Mouse (Mus musculus) central nervous system, embryonic 18 days (tissue): ENCODE measurements around the gene Chmp2b. TPM values are rescaled to one million over a fixed set of nuclear protein-coding genes. Genes with fewer than 3 reads are reported as not detected.

Experiments
- polyA plus RNA-seq: library from polyadenylated mRNA; depleted of rRNA; stranded (reverse); fragments of >200 nt; gene quantifications from 2 replicates; pipeline ENCODE4 v1.2.3, GENCODE M21; 2012; rRNA removed

Chmp2b gene
- polyA plus RNA-seq, result 64.1 and 70.0 TPM in 2 replicates

DNA sequence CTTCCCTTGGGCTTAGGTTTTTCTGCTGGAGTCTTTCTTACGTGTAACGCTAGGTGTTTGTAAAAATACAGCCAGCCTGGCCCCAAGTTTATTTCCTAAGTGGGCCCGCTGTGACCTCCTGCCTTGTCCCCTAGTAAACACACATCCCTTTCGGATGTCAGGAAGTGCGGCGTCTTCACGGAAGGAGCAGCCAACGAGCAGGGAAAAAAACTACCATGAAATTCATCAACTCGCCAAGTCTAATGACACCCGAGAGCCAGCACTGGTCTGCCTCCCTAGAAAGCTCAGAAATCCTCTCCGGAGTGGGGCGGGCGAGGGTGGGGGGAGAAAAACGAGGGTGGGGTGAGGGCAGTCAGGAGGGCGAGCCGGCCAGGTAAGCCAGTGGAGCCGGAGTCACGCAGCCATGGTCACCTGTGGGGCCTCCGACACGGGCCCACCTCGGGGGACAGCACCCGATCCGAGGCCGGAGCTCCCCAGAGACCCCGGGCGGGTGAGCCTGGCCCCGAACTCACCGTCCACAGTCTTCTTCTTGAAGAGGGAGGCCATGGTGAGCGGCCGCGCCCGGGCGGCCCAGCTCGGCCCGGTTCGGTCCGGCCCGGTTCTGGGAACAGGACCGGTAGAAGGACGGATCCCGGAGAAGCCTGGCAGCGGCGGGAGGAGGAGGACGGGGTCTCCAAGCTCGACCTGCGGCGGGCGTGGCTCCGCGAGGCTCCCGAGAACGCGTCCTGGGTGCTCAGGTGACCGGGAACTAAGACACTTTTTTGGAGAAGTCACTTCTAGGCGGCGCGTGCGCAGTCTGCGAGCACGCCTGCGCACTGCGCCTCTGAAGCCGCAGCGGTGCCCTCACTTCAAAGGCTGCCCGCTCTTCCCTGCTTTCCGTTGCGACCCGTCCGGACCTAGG is at the start of gene Chmp2b:
Gene Chmp2b (minus strand): TSS at position 764 of the 901 bp plus-strand sequence.

GRCm38 (mm10) chr16:65520211-65520610 is 42.3 kb downstream of the Chmp2b start, which contains the start of gene Pou1f1:
Gene Pou1f1, plus strand, starts transcription at chr16:65520511.

Other genes starting within 250 kb of the Chmp2b start
- gene Pou1f1, start 42.2 kb downstream of the Chmp2b start, polyA plus RNA-seq, result not detected in 2 replicates